Mouse (Mus musculus) yolk sac, embryonic 10.5 days (tissue): ENCODE results near the gene Mb.

Experiments used
- DNase-seq: peaks from one replicate; pipeline ENCODE4 v3.0.0-alpha.2; 2017; ENCODE audit warnings: low spot score

Gene Mb

DNA sequence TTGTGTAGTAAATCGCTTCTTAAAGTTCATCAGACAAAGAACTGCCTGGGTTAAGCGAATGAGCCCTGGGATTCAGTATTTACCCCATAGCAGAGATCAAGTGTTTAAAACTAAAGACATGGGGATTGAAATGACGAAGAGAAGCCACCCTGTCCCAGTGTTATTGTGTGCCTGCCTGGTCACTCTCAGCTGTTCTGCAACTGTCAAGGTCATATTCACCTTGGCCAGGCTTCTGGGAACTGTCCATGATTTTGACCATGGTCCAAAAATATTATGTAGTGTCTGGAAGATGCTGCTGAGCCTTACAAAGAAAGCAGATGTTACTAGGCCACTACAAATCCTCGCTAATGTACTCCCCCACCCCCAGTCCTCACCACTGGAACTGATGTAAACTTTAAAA is 70.7 kb downstream of the Mb start:
- no peak for DNase-seq

GRCm38 (mm10) chr15:76976619-76977018 is 73.9 kb downstream of the Mb start:
- no peak for DNase-seq

GRCm38 (mm10) chr15:76973855-76974651 is 76.4 kb downstream of the Mb start:
- peak; percentile 82 for DNase-seq

DNA sequence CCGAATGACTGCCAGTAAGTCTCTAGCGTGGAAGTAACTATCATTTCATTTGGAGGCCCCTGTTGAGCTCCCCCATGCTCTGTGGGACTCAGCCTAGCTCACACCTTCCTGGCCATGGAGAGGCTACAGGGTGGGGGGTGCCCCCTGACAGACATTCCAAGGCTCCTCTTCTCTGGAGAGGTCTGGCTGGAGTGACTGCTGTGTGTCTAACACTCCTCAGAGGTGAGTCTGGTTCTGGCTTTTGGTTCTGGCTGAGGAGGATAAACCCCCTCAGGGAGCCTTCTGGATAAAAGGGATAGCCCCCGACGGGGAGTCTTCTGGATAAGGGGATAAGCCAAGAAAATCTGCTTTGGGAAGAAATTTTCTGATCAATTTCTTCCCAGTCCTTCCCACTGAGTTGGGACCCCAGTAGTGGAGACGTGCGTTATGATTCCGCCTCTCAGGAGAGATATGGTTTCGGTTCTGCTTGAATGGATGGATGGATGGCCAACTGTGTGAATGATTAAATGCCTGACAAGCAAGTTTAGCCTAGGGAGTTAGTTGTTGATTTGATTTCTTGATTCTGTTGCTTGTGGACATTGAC is 77.1 kb downstream of the Mb start:
- no peak for DNase-seq

- DNase-seq = no peak
Measured at GRCm38 (mm10) chr15:76972661-76973060, 77.8 kb downstream of the Mb start.
